Mouse (Mus musculus) liver, embryonic 14.5 days (tissue): Measurements from ENCODE around the gene Fut2. TPM values are rescaled to one million over a fixed set of nuclear protein-coding genes. Genes with fewer than 3 reads are reported as not detected.
"Not testable (repeated sequence)": the region's sequence is repeated elsewhere in the genome, so short reads cannot be mapped to it uniquely, and the experiment has no call there.

Source experiments
- ATAC-seq: fragments of 200-750 bp; cut with Nextera tagmentation; 2 replicates; pipeline ENCODE4 v1.8.0; 2017; ENCODE audit warnings: moderate number of reproducible peaks, mild to moderate bottlenecking, moderate library complexity; ENCODE audit not compliant: insufficient read depth
- DNase-seq, 3 experiments: peaks; one replicate each; pipeline ENCODE4 v3.0.0-alpha.2; 2012 to 2013; ENCODE audit warnings: low read depth in 3 of 3, low spot score in 3 of 3
- H3K27ac ChIP-seq: fragments of 300-500 bp; sonication (generic); 2 replicates; pipeline ENCODE4 v1.5.1; 2014; ENCODE audit warnings: moderate library complexity, mild to moderate bottlenecking, control low read depth, inconsistent platforms
- H3K27me3 ChIP-seq: fragments of 300-500 bp; sonication (generic); 2 replicates; pipeline ENCODE4 v1.6.1; 2014; ENCODE audit warnings: mild to moderate bottlenecking, low read length, moderate library complexity; ENCODE audit not compliant: control insufficient read depth, insufficient read depth
- H3K36me3 ChIP-seq: fragments of 300-500 bp; sonication (generic); replicated peaks from 2 replicates; pipeline ENCODE4 v1.6.1; 2014; ENCODE audit warnings: low read depth; ENCODE audit not compliant: control insufficient read depth, insufficient read depth
- H3K4me1 ChIP-seq, 2 experiments: fragments of 200-500 bp in 1 of 2; fragments of 300-500 bp in 1 of 2; sonication (generic) in 1 of 2; replicated peaks; 2 replicates each; pipeline ENCODE4 v1.6.1; 2012 to 2014; ENCODE audit warnings: antibody characterized with exemption in 1 of 2, inconsistent platforms in 1 of 2, low read length in 1 of 2; ENCODE audit not compliant: control insufficient read depth in 2 of 2, insufficient read depth in 2 of 2
- H3K4me2 ChIP-seq: fragments of 300-500 bp; sonication (generic); 2 replicates; pipeline ENCODE4 v1.6.1; 2014; ENCODE audit warnings: low read depth, mild to moderate bottlenecking, control low read depth, moderate library complexity
- H3K4me3 ChIP-seq, 2 experiments: fragments of 200-500 bp in 1 of 2; fragments of 300-500 bp in 1 of 2; sonication (generic) in 1 of 2; 2 replicates each; pipeline ENCODE4 v1.5.1; 2012 to 2014; ENCODE audit warnings: low read depth in 2 of 2, low read length in 2 of 2, mild to moderate bottlenecking in 2 of 2, control low read depth in 1 of 2, inconsistent platforms in 1 of 2, moderate library complexity in 1 of 2; ENCODE audit not compliant: insufficient read depth in 1 of 2
- H3K9ac ChIP-seq: fragments of 300-500 bp; sonication (generic); replicated peaks from 2 replicates; pipeline ENCODE4 v1.6.1; 2014; ENCODE audit warnings: mild to moderate bottlenecking, control low read depth, moderate library complexity
- H3K9me3 ChIP-seq: fragments of 300-500 bp; sonication (generic); 2 replicates; pipeline ENCODE4 v1.6.1; 2016; ENCODE audit warnings: low read length, mixed read lengths; ENCODE audit not compliant: control insufficient read depth
- CTCF ChIP-seq: IDR thresholded peaks from 2 replicates; pipeline ENCODE4 v1.5.1; 2016; ENCODE audit warnings: antibody characterized with exemption, low read depth, control low read depth
- EP300 ChIP-seq: IDR thresholded peaks from 2 replicates; pipeline ENCODE4 v1.6.1; 2016; ENCODE audit warnings: antibody characterized with exemption, low read depth
- whole genome bisulfite sequencing: fragments of 180-500 bp; shearing (Covaris S2); extraction: QIAGEN DNeasy Blood & Tissue Kit; methylation state at CpG from one replicate; pipeline ENCODE4 v1.1.7; 2014; ENCODE audit not compliant: insufficient replicate concordance; 5-methylcytosine and 5-hydroxymethylcytosine counted together
- polyA plus RNA-seq, 2 experiments: library from polyadenylated mRNA; depleted of rRNA in 1 of 2; stranded (reverse) in 1 of 2; unstranded in 1 of 2; fragments of >200 nt; fragmentation: Nextera tagmentation in 1 of 2; extraction: Ambion mirVana in 1 of 2; gene quantifications; 2 replicates each; pipeline versions ENCODE4 v1.2.1 to v1.2.3; 2012 to 2014

The Fut2 gene
- polyA plus RNA-seq, 2 experiments: not detected

- H3K4me3 ChIP-seq: no peak overlapping the region
These were observed 5.3 kb downstream of the Fut2 start for GRCm38 (mm10) chr7:45660746-45661478.

GRCm38 (mm10) chr7:45654424-45655047, 11.7 kb downstream of the Fut2 start:
- peaks cover 0 to 5% of the 10 kb centered on the region in 2 experiments; a peak in 3 of 4 replicates for H3K4me1 ChIP-seq
- H3K9ac ChIP-seq: no peak overlapping the region
- H3K4me3 ChIP-seq: peak overlapping the region in 1 of 2 experiments; percentile 29; a peak in 2 of 4 replicates
- no peaks in the 10 kb centered on the region for H3K27me3 ChIP-seq
- 31% methylated on average over 17 of the region's 17 CpGs for WGBS
- no peaks in the 10 kb centered on the region for H3K9me3 ChIP-seq
- H3K27ac ChIP-seq: no peak overlapping the region
- H3K36me3 ChIP-seq: no peaks in the 10 kb centered on the region
- peak overlapping the region; percentile 31; the same call in 1 of the 2 replicates for H3K4me2 ChIP-seq
- DNase-seq (no peak), ATAC-seq (no peak)
- TF ChIP-seq EP300 (no peak), CTCF (no peak)

More at GRCm38 (mm10) chr7:45660746-45661478, 5.3 kb downstream of the Fut2 start:
- no peak for TF ChIP-seq CTCF
- no peak for TF ChIP-seq EP300
- ATAC-seq: no peak
- Histone ChIP-seq H3K27me3 (no peaks in the 10 kb centered on the region), H3K9ac (no peak overlapping the region), H3K36me3 (no peaks in the 10 kb centered on the region), H3K4me1 (peaks cover 0 to 5% of the 10 kb centered on the region in 2 experiments; a peak in 1 of 4 replicates), H3K27ac (no peak overlapping the region), H3K9me3 (no peaks in the 10 kb centered on the region), H3K4me2 (no peak overlapping the region)
- no peak for DNase-seq
- WGBS: 48% methylated on average over 11 of the region's 11 CpGs

GRCm38 (mm10) chr7:45650484-45650883, 15.7 kb downstream of the Fut2 start:
- H3K9me3 ChIP-seq, H3K27ac ChIP-seq, H3K27me3 ChIP-seq, H3K4me2 ChIP-seq, ATAC-seq, H3K9ac ChIP-seq, DNase-seq, H3K4me1 ChIP-seq, H3K36me3 ChIP-seq, H3K4me3 ChIP-seq: not testable (repeated sequence)
- 83% methylated on average over 18 of the region's 20 CpGs for WGBS

- no peak for TF ChIP-seq CTCF
- TF ChIP-seq EP300: no peak
- no peak overlapping the region for H3K9ac ChIP-seq
- WGBS: 57% methylated on average over 8 of the region's 8 CpGs
- no peaks in the 10 kb centered on the region for H3K36me3 ChIP-seq
- no peak for ATAC-seq
- H3K9me3 ChIP-seq: no peaks in the 10 kb centered on the region
- DNase-seq: no peak
- H3K27me3 ChIP-seq: no peaks in the 10 kb centered on the region
- H3K4me3 ChIP-seq: no peak overlapping the region
- H3K4me1 ChIP-seq: peaks cover 0 to under 1% of the 10 kb centered on the region in 2 experiments; a peak in 2 of 4 replicates
- H3K27ac ChIP-seq: no peak overlapping the region
- H3K4me2 ChIP-seq: no peak overlapping the region
These were observed 16.8 kb downstream of the Fut2 start for GRCm38 (mm10) chr7:45649351-45649750.

GRCm38 (mm10) chr7:45646671-45647070, 19.5 kb downstream of the Fut2 start:
- ATAC-seq: no peak
- H3K4me1 ChIP-seq: peaks cover 0 to 7% of the 10 kb centered on the region in 2 experiments; a peak in 1 of 4 replicates
- H3K27me3 ChIP-seq: no peaks in the 10 kb centered on the region
- no peaks in the 10 kb centered on the region for H3K36me3 ChIP-seq
- H3K27ac ChIP-seq: no peak overlapping the region
- TF ChIP-seq EP300: no peak
- no peak for TF ChIP-seq CTCF
- no peak overlapping the region for H3K9ac ChIP-seq
- no peak overlapping the region for H3K4me3 ChIP-seq
- no peak for DNase-seq
- WGBS: 64% methylated on average over 4 of the region's 4 CpGs
- no peak overlapping the region for H3K4me2 ChIP-seq
- H3K9me3 ChIP-seq: no peaks in the 10 kb centered on the region
